Mouse (Mus musculus): Measurements from ENCODE around the gene Cacna1a.

DNA sequence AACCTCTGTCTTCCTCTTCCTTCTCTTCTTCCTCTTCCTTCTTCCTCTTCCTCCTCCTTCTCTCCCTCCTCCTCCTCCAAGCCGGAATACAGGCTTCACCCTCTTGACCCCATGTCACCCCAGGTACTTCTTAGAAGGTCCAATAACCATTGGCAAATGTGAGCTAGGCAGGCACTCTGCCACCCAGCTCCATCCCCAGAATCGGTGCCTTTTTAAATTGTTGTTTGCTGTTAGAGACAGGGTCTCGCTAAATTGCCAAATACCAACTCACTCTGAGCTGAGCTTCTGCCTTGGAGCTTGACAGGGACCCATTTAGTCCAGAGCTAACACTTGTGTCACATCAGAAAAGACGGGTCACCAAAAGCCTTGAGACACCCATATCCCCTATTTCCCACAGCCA is 164.2 kb downstream of the Cacna1a start:
- TF ChIP-seq E2F4 (IDR thresholded peaks at IDR 0.05; ENCODE audit: borderline replicate concordance, low read depth, low read length), result no peak
- no peak for TF ChIP-seq POLR2A (IDR thresholded peaks at IDR 0.05; ENCODE audit: control insufficient read depth in 1 of 2, insufficient read depth in 1 of 2, low read depth in 1 of 2, low read length in 2 of 2, poor library complexity in 1 of 2)
- TF ChIP-seq HCFC1 (IDR thresholded peaks at IDR 0.05; ENCODE audit: low read depth, low read length), result no peak
- no peak for TF ChIP-seq UBTF (IDR thresholded peaks at IDR 0.05; ENCODE audit: borderline replicate concordance, insufficient read depth, low read depth, low read length)
- no peak for TF ChIP-seq CTCF (IDR thresholded peaks at IDR 0.05 in 2 of 3, conservative IDR thresholded peaks at IDR 0.05 in 1 of 3; ENCODE audit: control insufficient read depth in 1 of 3, insufficient read depth in 1 of 3, low read depth in 2 of 3, low read length in 3 of 3, poor library complexity in 1 of 3, severe bottlenecking in 1 of 3)
- TF ChIP-seq ZC3H11A (IDR thresholded peaks at IDR 0.05; ENCODE audit: low read depth, low read length), result no peak
- no peak for TF ChIP-seq MAX (IDR thresholded peaks at IDR 0.05; ENCODE audit: low read length)
- no peak for TF ChIP-seq MYC (IDR thresholded peaks at IDR 0.05; ENCODE audit: low read depth, low read length)
- TF ChIP-seq GATA1 (IDR thresholded peaks at IDR 0.05; ENCODE audit: low read depth, low read length), result no peak

Data from MEL (cell line).